Mouse (Mus musculus): Measurements from ENCODE around the gene Sipa1l1. TPM values are rescaled to one million over a fixed set of nuclear protein-coding genes. Genes with fewer than 3 reads are reported as not detected.

Gene Sipa1l1
- polyA plus RNA-seq, 1 experiment from 2014 or later = 14.5 TPM

GRCm38 (mm10) chr12:82365276-82365875 lies 196.3 kb downstream of the Sipa1l1 start:
- Histone ChIP-seq H3K4me1 (ENCODE audit: control insufficient read depth, insufficient read depth, low read length) (peaks cover 10% of the 10 kb centered on the region), H3K9me3 (ENCODE audit: control insufficient read depth, low read length) (no peaks in the 10 kb centered on the region), H3K4me3 (replicated peaks; ENCODE audit: low read depth, low read length) (no peak overlapping the region), H3K4me2 (ENCODE audit: low read length) (no peak overlapping the region), H3K27me3 (ENCODE audit: control insufficient read depth, insufficient read depth, low read length) (no peaks in the 10 kb centered on the region), H3K36me3 (ENCODE audit: control insufficient read depth, insufficient read depth, low read length) (no peaks in the 10 kb centered on the region), H3K9ac (replicated peaks; ENCODE audit: low read length) (no peak overlapping the region), H3K27ac (replicated peaks; ENCODE audit: low read depth, low read length) (no peak overlapping the region)
- WGBS = 58% methylated on average over 5 of the region's 5 CpGs
- no peak for DNase-seq
- ATAC-seq (ENCODE audit: low FRiP score, low TSS enrichment) = no peak

- no peaks in the 10 kb centered on the region for H3K36me3 ChIP-seq (ENCODE audit: control insufficient read depth, insufficient read depth, low read length)
- ATAC-seq (ENCODE audit: low FRiP score, low TSS enrichment) (no peak), DNase-seq (no peak)
- 97% methylated on average over 6 of the region's 6 CpGs for WGBS
- no peaks in the 10 kb centered on the region for H3K27me3 ChIP-seq (ENCODE audit: control insufficient read depth, insufficient read depth, low read length)
- no peak overlapping the region for H3K4me3 ChIP-seq (replicated peaks; ENCODE audit: low read depth, low read length)
- no peak overlapping the region for H3K9ac ChIP-seq (replicated peaks; ENCODE audit: low read length)
- no peak overlapping the region for H3K27ac ChIP-seq (replicated peaks; ENCODE audit: low read depth, low read length)
- peaks cover 14% of the 10 kb centered on the region for H3K4me1 ChIP-seq (ENCODE audit: control insufficient read depth, insufficient read depth, low read length)
- no peak overlapping the region for H3K4me2 ChIP-seq (ENCODE audit: low read length)
- H3K9me3 ChIP-seq (ENCODE audit: control insufficient read depth, low read length) = no peaks in the 10 kb centered on the region
These were observed 197.6 kb downstream of the Sipa1l1 start for GRCm38 (mm10) chr12:82366754-82367153.

GRCm38 (mm10) chr12:82367345-82367744 lies 198.2 kb downstream of the Sipa1l1 start:
- WGBS = 92% methylated on average over 2 of the region's 2 CpGs
- Histone ChIP-seq H3K36me3 (ENCODE audit: control insufficient read depth, insufficient read depth, low read length) (no peaks in the 10 kb centered on the region), H3K4me3 (replicated peaks; ENCODE audit: low read depth, low read length) (no peak overlapping the region), H3K27me3 (ENCODE audit: control insufficient read depth, insufficient read depth, low read length) (no peaks in the 10 kb centered on the region), H3K4me1 (ENCODE audit: control insufficient read depth, insufficient read depth, low read length) (peaks cover 14% of the 10 kb centered on the region), H3K27ac (replicated peaks; ENCODE audit: low read depth, low read length) (no peak overlapping the region), H3K4me2 (ENCODE audit: low read length) (no peak overlapping the region), H3K9ac (replicated peaks; ENCODE audit: low read length) (no peak overlapping the region), H3K9me3 (ENCODE audit: control insufficient read depth, low read length) (no peaks in the 10 kb centered on the region)
- DNase-seq (no peak), ATAC-seq (ENCODE audit: low FRiP score, low TSS enrichment) (no peak)

GRCm38 (mm10) chr12:82367986-82368385 lies 198.9 kb downstream of the Sipa1l1 start:
- Histone ChIP-seq H3K27me3 (ENCODE audit: control insufficient read depth, insufficient read depth, low read length) (no peaks in the 10 kb centered on the region), H3K4me2 (ENCODE audit: low read length) (no peak overlapping the region), H3K9me3 (ENCODE audit: control insufficient read depth, low read length) (no peaks in the 10 kb centered on the region), H3K27ac (replicated peaks; ENCODE audit: low read depth, low read length) (no peak overlapping the region), H3K9ac (replicated peaks; ENCODE audit: low read length) (no peak overlapping the region), H3K4me1 (ENCODE audit: control insufficient read depth, insufficient read depth, low read length) (peaks cover 14% of the 10 kb centered on the region), H3K4me3 (replicated peaks; ENCODE audit: low read depth, low read length) (no peak overlapping the region), H3K36me3 (ENCODE audit: control insufficient read depth, insufficient read depth, low read length) (no peaks in the 10 kb centered on the region)
- 95% methylated on average over 3 of the region's 3 CpGs for WGBS
- DNase-seq (no peak), ATAC-seq (ENCODE audit: low FRiP score, low TSS enrichment) (no peak)

GRCm38 (mm10) chr12:82369402-82370160 lies 200.5 kb downstream of the Sipa1l1 start:
- no peak overlapping the region for H3K4me3 ChIP-seq (replicated peaks; ENCODE audit: low read depth, low read length)
- H3K36me3 ChIP-seq (ENCODE audit: control insufficient read depth, insufficient read depth, low read length) = no peaks in the 10 kb centered on the region
- peaks cover 21% of the 10 kb centered on the region for H3K4me1 ChIP-seq (ENCODE audit: control insufficient read depth, insufficient read depth, low read length)
- H3K27ac ChIP-seq (replicated peaks; ENCODE audit: low read depth, low read length) = 0 out of 2 replicates have a peak overlapping the region, but pooled peaks have one; percentile 26
- WGBS = 25% methylated on average over 5 of the region's 5 CpGs
- no peaks in the 10 kb centered on the region for H3K27me3 ChIP-seq (ENCODE audit: control insufficient read depth, insufficient read depth, low read length)
- ATAC-seq (ENCODE audit: low FRiP score, low TSS enrichment) (no peak; the same call in 1 of the 2 replicates), DNase-seq (peak; percentile 32)
- H3K9ac ChIP-seq (replicated peaks; ENCODE audit: low read length) = no peak overlapping the region
- no peaks in the 10 kb centered on the region for H3K9me3 ChIP-seq (ENCODE audit: control insufficient read depth, low read length)
- no peak overlapping the region for H3K4me2 ChIP-seq (ENCODE audit: low read length)

GRCm38 (mm10) chr12:82371266-82371665 lies 202.1 kb downstream of the Sipa1l1 start:
- Histone ChIP-seq H3K36me3 (ENCODE audit: control insufficient read depth, insufficient read depth, low read length) (no peaks in the 10 kb centered on the region), H3K27me3 (ENCODE audit: control insufficient read depth, insufficient read depth, low read length) (no peaks in the 10 kb centered on the region), H3K4me2 (ENCODE audit: low read length) (no peak overlapping the region), H3K4me1 (ENCODE audit: control insufficient read depth, insufficient read depth, low read length) (peaks cover 21% of the 10 kb centered on the region), H3K4me3 (replicated peaks; ENCODE audit: low read depth, low read length) (no peak overlapping the region), H3K27ac (replicated peaks; ENCODE audit: low read depth, low read length) (no peak overlapping the region), H3K9me3 (ENCODE audit: control insufficient read depth, low read length) (no peaks in the 10 kb centered on the region), H3K9ac (replicated peaks; ENCODE audit: low read length) (no peak overlapping the region)
- DNase-seq (no peak), ATAC-seq (ENCODE audit: low FRiP score, low TSS enrichment) (no peak)
- WGBS = 73% methylated on average over 3 of the region's 3 CpGs

GRCm38 (mm10) chr12:82374020-82374419 lies 204.9 kb downstream of the Sipa1l1 start:
- Histone ChIP-seq H3K4me2 (ENCODE audit: low read length) (no peak overlapping the region), H3K27me3 (ENCODE audit: control insufficient read depth, insufficient read depth, low read length) (no peaks in the 10 kb centered on the region), H3K27ac (replicated peaks; ENCODE audit: low read depth, low read length) (no peak overlapping the region), H3K9me3 (ENCODE audit: control insufficient read depth, low read length) (no peaks in the 10 kb centered on the region), H3K36me3 (ENCODE audit: control insufficient read depth, insufficient read depth, low read length) (no peaks in the 10 kb centered on the region), H3K4me1 (ENCODE audit: control insufficient read depth, insufficient read depth, low read length) (peaks cover 20% of the 10 kb centered on the region), H3K4me3 (replicated peaks; ENCODE audit: low read depth, low read length) (no peak overlapping the region), H3K9ac (replicated peaks; ENCODE audit: low read length) (no peak overlapping the region)
- DNase-seq (no peak), ATAC-seq (ENCODE audit: low FRiP score, low TSS enrichment) (no peak)

- ATAC-seq (ENCODE audit: low FRiP score, low TSS enrichment) (no peak), DNase-seq (no peak)
- H3K36me3 ChIP-seq (ENCODE audit: control insufficient read depth, insufficient read depth, low read length) = 0 out of 2 replicates have a peak, but pooled peaks cover 2% of the 10 kb centered on the region
- no peak overlapping the region for H3K4me3 ChIP-seq (replicated peaks; ENCODE audit: low read depth, low read length)
- H3K4me2 ChIP-seq (ENCODE audit: low read length) = no peak overlapping the region
- H3K27ac ChIP-seq (replicated peaks; ENCODE audit: low read depth, low read length) = no peak overlapping the region
- H3K9ac ChIP-seq (replicated peaks; ENCODE audit: low read length) = no peak overlapping the region
- no peaks in the 10 kb centered on the region for H3K9me3 ChIP-seq (ENCODE audit: control insufficient read depth, low read length)
- H3K27me3 ChIP-seq (ENCODE audit: control insufficient read depth, insufficient read depth, low read length) = no peaks in the 10 kb centered on the region
- 87% methylated on average over 3 of the region's 3 CpGs for WGBS
- H3K4me1 ChIP-seq (ENCODE audit: control insufficient read depth, insufficient read depth, low read length) = no peaks in the 10 kb centered on the region
These were observed 213.8 kb downstream of the Sipa1l1 start for GRCm38 (mm10) chr12:82382932-82383331.

- H3K4me2 ChIP-seq (ENCODE audit: low read length) = no peak overlapping the region
- no peaks in the 10 kb centered on the region for H3K27me3 ChIP-seq (ENCODE audit: control insufficient read depth, insufficient read depth, low read length)
- H3K9me3 ChIP-seq (ENCODE audit: control insufficient read depth, low read length) = no peaks in the 10 kb centered on the region
- no peak overlapping the region for H3K4me3 ChIP-seq (replicated peaks; ENCODE audit: low read depth, low read length)
- H3K36me3 ChIP-seq (ENCODE audit: control insufficient read depth, insufficient read depth, low read length) = 0 out of 2 replicates have a peak, but pooled peaks cover 2% of the 10 kb centered on the region
- H3K4me1 ChIP-seq (ENCODE audit: control insufficient read depth, insufficient read depth, low read length) = no peaks in the 10 kb centered on the region
- H3K9ac ChIP-seq (replicated peaks; ENCODE audit: low read length) = no peak overlapping the region
- no peak for DNase-seq
- no peak for ATAC-seq (ENCODE audit: low FRiP score, low TSS enrichment)
- 71% methylated on average over 8 of the region's 8 CpGs for WGBS
- no peak overlapping the region for H3K27ac ChIP-seq (replicated peaks; ENCODE audit: low read depth, low read length)
These were observed 215.6 kb downstream of the Sipa1l1 start for GRCm38 (mm10) chr12:82384719-82385118.
